In the genomic region with DNA sequence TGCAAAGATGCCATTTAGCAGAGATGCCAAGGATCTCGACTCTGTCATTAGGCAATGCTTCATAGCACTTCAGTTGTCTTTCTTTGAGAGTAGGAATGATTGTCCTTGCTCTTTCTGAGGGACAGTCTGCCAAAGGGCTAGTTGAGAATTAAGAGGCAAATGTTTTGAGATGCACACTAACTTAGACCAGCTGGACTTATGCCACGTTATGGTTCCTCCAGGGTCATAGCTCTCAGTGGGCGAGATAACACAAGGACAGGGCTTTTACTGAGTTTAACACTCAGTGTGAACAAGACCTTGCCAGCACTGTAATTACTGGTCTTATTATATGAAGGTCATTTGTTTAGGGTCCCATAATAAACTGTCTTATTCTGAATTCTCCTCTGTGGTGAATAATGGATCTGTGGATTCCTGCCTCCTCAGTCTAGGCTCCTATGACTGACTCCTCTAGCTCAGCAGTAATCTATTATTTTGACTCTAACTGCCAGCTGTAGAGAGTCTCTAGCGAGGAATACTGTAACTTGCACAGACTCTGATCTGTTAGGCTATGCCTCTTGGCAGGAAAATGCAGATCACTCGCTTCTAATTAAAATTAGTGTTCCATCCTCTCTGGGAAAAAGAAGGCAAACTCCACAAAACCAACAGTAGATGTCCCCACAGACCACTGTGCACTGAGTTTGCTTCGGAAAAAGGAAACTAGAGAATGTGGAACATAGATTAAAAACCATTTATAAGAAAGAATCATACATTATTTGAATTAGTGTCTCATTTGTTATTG, we compare ENCODE assay signal across 8 mouse cellular contexts.
DNase-seq lines count a peak whose midpoint lies in the region.

No protein-coding gene starts in this region.

- DNase-seq in cerebellum, adult 9-10 months: peak; percentile 30
- no peak for DNase-seq in cerebellum, adult 11-12 months
- DNase-seq in ovary, adult 18-20 months (ENCODE audit: low spot score): peak; percentile 59
- no peak for DNase-seq in ovary, postnatal 14 days (ENCODE audit: low spot score)
- peak; percentile 5 to 37 for DNase-seq in left cerebral cortex, adult 18-20 months (ENCODE audit: low spot score in 2 of 2)
- peak; percentile 58 for DNase-seq in telencephalon, adult 2 months (ENCODE audit: low read depth, low spot score)
- no peak for DNase-seq in thymus, postnatal 36 days
- DNase-seq in spleen, postnatal 14 days (ENCODE audit: low spot score in 2 of 2): no peak

Comparison
In these comparisons a context has a peak if more than half of its experiments do, and no peak if none do; other contexts are left out.
1. DNase-seq: peak in cerebellum, adult 9-10 months (single experiment), ovary, adult 18-20 months (single experiment), left cerebral cortex, adult 18-20 months (2 of 2) and telencephalon, adult 2 months (single experiment); none in cerebellum, adult 11-12 months (single experiment), ovary, postnatal 14 days (single experiment), thymus, postnatal 36 days (0 of 2) and spleen, postnatal 14 days (0 of 2).